Mouse (Mus musculus) cortical plate, adult 2 months (tissue): Measurements from ENCODE around the gene 1700023F06Rik.

Experiments used
- CTCF ChIP-seq: fragments of 200-500 bp; IDR thresholded peaks from 2 replicates; pipeline ENCODE4 v1.5.1; 2011; ENCODE audit warnings: mild to moderate bottlenecking, control low read depth, low read length; ENCODE audit not compliant: insufficient read depth; ENCODE audit errors: extremely low read depth
- POLR2A ChIP-seq: fragments of 200-500 bp; IDR thresholded peaks from 2 replicates; pipeline ENCODE4 v1.6.1; 2011; ENCODE audit warnings: mild to moderate bottlenecking, low read length, control low read depth; ENCODE audit not compliant: insufficient read depth; ENCODE audit errors: extremely low read depth

DNA sequence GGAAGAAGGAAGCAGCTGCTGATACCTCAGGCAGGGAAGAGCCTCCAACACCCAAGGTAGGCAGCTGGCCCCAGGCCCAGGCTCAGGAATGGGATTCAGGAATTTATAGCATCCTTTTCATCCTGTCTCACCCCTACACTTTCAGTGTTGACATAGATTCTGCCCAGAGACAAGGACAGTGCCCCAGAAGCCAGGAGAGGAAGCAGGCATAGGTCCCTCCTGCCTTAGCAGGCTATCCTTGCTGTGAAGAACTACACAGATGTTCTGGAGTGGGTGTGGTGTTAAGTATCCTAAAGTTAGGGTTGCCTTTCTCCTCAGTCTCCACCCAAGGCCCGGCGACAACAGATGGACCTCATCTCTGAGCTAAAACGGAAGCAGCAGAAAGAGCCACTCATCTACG, 11.0 kb downstream of the 1700023F06Rik start:
- no peak for TF ChIP-seq CTCF
- TF ChIP-seq POLR2A, result no peak
